Mouse (Mus musculus): ENCODE measurements around the gene Ncor2. TPM values are rescaled to one million over a fixed set of nuclear protein-coding genes. Genes with fewer than 3 reads are reported as not detected.

Ncor2 gene
- total RNA-seq, 2 experiments from 2014 or later: 123 to 153 TPM

- intact Hi-C loops (cut with DNase I): loop anchor here (1.0 to 5.0 kb wide), 2 partner anchors 78 to 82 kb away; no protein-coding TSS in a partner anchor
- no peak; the same call in 1 of the 2 replicates for TF ChIP-seq CTCF (IDR thresholded peaks at IDR 0.05)
- DNase-seq: peak; percentile 54
- Histone ChIP-seq H3K27ac (no peak overlapping the region), H3K4me3 (no peak overlapping the region)
Measured at GRCm38 (mm10) chr5:125188812-125189598, 10.0 kb upstream of the Ncor2 start.

- intact Hi-C loops (cut with DNase I): loop anchor here (5.0 kb wide), 3 partner anchors 58 to 283 kb away; no protein-coding TSS in a partner anchor
- TF ChIP-seq CTCF (IDR thresholded peaks at IDR 0.05): no peak
- no peak for DNase-seq
- Histone ChIP-seq H3K4me3 (no peak overlapping the region), H3K27ac (peak overlapping the region; percentile 43; the same call in 1 of the 2 replicates)
Measured at GRCm38 (mm10) chr5:125184826-125185225, 5.8 kb upstream of the Ncor2 start.

- intact Hi-C loops (cut with DNase I): loop anchor here (5.0 kb wide), 2 partner anchors 56 to 281 kb away; no protein-coding TSS in a partner anchor
- H3K27ac ChIP-seq: no peak overlapping the region; the same call in 1 of the 2 replicates
- H3K4me3 ChIP-seq: no peak overlapping the region
- no peak for TF ChIP-seq CTCF (IDR thresholded peaks at IDR 0.05)
- DNase-seq: no peak
Measured at GRCm38 (mm10) chr5:125183321-125184003, 4.4 kb upstream of the Ncor2 start.

GRCm38 (mm10) chr5:125180630-125181263 lies 1.7 kb upstream of the Ncor2 start:
- intact Hi-C loops (cut with DNase I): loop anchor here (5.0 kb wide), 2 partner anchors 53 to 278 kb away; no protein-coding TSS in a partner anchor
- no peak overlapping the region for H3K27ac ChIP-seq
- no peak for DNase-seq
- TF ChIP-seq CTCF (IDR thresholded peaks at IDR 0.05): no peak
- no peak overlapping the region for H3K4me3 ChIP-seq

- peak; percentile 64 for DNase-seq
- TF ChIP-seq CTCF (IDR thresholded peaks at IDR 0.05): no peak
Measured at GRCm38 (mm10) chr5:125179735-125180629, 963 bp upstream of the Ncor2 start.

GRCm38 (mm10) chr5:125178171-125179006 lies 630 bp downstream of the Ncor2 start:
- peak overlapping the region; percentile 94 for H3K4me3 ChIP-seq
- intact Hi-C loops (cut with DNase I): loop anchor here (2.0 kb wide), 1 partner anchor 38 kb away; no protein-coding TSS in a partner anchor
- peak overlapping the region; percentile 93 for H3K27ac ChIP-seq

More at GRCm38 (mm10) chr5:125179735-125180629, 963 bp upstream of the Ncor2 start:
- Histone ChIP-seq H3K4me3 (peak overlapping the region; percentile 94), H3K27ac (peak overlapping the region; percentile 87)
- intact Hi-C loops (cut with DNase I): loop anchor here (2.0 to 5.0 kb wide), 3 partner anchors 39 to 278 kb away; no protein-coding TSS in a partner anchor

GRCm38 (mm10) chr5:125177481-125178134 lies 1.4 kb downstream of the Ncor2 start:
- intact Hi-C loops (cut with DNase I): loop anchor here (2.0 kb wide), 1 partner anchor 37 kb away; no protein-coding TSS in a partner anchor

More at GRCm38 (mm10) chr5:125178171-125179006, 630 bp downstream of the Ncor2 start:
- TF ChIP-seq CTCF (IDR thresholded peaks at IDR 0.05): peak; percentile 9; the same call in 1 of the 2 replicates
- peak; percentile 83 for DNase-seq

GRCm38 (mm10) chr5:125176864-125177263 lies 2.2 kb downstream of the Ncor2 start:
- no peak for DNase-seq
- intact Hi-C loops (cut with DNase I): no loop called here
- Histone ChIP-seq H3K4me3 (peak overlapping the region; percentile 94), H3K27ac (peak overlapping the region; percentile 93)
- TF ChIP-seq CTCF (IDR thresholded peaks at IDR 0.05): no peak

More at GRCm38 (mm10) chr5:125177481-125178134, 1.4 kb downstream of the Ncor2 start:
- peak; percentile 30; the same call in 1 of the 2 replicates for TF ChIP-seq CTCF (IDR thresholded peaks at IDR 0.05)
- peak overlapping the region; percentile 94 for H3K4me3 ChIP-seq
- peak overlapping the region; percentile 93 for H3K27ac ChIP-seq
- DNase-seq: peak; percentile 80

- intact Hi-C loops (cut with DNase I): no loop called here
- DNase-seq: no peak
- TF ChIP-seq CTCF (IDR thresholded peaks at IDR 0.05): no peak
- Histone ChIP-seq H3K27ac (peak overlapping the region; percentile 93), H3K4me3 (peak overlapping the region; percentile 94)
Measured at GRCm38 (mm10) chr5:125176370-125176766, 2.7 kb downstream of the Ncor2 start.

Measured in gastrocnemius, adult 2 months (tissue).